Mouse (Mus musculus): ENCODE results near the gene Immt. TPM values are rescaled to one million over a fixed set of nuclear protein-coding genes. Genes with fewer than 3 reads are reported as not detected.
"Not testable (repeated sequence)": the region's sequence is repeated elsewhere in the genome, so short reads cannot be mapped to it uniquely, and the experiment has no call there.

Immt gene
- polyA plus RNA-seq, 1 experiment from 2014 or later, result 231 TPM

DNA sequence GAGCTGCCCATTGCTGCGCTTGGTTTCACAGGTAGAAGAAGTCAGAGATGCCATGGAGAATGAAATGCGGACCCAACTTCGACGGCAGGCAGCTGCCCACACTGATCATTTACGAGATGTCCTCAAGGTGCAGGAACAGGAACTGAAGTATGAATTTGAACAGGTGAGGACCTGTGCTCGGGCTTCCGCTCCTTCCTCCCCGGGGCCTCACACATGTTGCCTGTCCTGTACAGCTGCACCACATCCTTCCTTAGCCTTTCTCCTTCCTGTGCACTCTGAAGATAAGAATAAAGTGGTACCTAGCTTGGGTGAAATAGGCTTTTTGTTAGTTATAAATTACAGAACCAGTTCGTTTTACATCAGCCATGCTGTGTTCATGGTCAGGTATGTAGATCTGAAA, 40.3 kb downstream of the Immt start:
- Histone ChIP-seq H3K4me3 (no peak overlapping the region), H3K36me3 (peaks cover 91% of the 10 kb centered on the region), H3K9me3 (replicated peaks) (no peaks in the 10 kb centered on the region), H3K27ac (no peak overlapping the region), H3K27me3 (ENCODE audit: low read depth, poor library complexity, severe bottlenecking) (no peaks in the 10 kb centered on the region), H3K4me1 (no peaks in the 10 kb centered on the region)
- DNase-seq (ENCODE audit: low spot score), result no peak
- WGBS, result 94% methylated on average over 9 of the region's 9 CpGs

DNA sequence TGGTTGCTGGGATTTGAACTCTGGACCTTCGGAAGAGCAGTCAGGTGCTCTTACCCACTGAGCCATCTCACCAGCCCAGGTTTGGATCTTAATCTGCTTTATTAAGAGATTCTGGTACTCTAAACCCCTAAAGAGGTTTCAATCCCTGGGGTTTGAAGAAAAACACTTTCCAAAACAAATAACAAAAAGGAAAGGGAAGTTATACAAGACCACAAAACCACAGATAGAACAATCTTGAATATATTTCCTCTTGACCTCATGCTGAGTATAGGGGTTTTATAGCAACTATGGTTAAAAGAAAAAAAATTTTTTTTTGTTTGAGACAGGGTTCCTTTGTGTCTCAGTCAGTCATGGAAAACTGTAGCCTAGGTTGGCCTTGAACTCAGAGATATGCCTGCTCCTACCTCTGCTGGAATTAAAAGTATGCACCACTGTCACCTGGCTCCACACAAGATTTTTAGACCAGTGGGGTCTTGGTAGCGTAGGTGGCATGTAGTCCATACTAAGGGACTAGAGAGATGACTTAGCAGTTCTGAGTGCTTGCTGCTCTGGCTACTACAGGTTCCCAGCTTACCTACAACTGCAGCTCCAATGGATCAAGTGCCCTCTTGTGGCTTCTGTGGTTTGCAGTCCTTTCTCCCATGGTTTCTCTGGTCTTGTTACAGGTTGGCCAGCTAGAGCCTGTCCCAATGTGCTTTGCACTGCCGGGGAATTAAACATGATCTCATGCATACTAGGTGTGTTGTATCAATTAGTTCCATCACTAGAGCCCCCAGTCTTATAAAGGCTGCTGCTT, 47.0 kb downstream of the Immt start:
- Histone ChIP-seq H3K27me3 (ENCODE audit: low read depth, poor library complexity, severe bottlenecking) (no peaks in the 10 kb centered on the region), H3K4me1 (no peaks in the 10 kb centered on the region), H3K9me3 (replicated peaks) (no peaks in the 10 kb centered on the region), H3K27ac (no peak overlapping the region), H3K36me3 (peaks cover 93% of the 10 kb centered on the region), H3K4me3 (no peak overlapping the region)
- 98% methylated on average over 3 of the region's 3 CpGs for WGBS
- no peak for DNase-seq (ENCODE audit: low spot score)

DNA sequence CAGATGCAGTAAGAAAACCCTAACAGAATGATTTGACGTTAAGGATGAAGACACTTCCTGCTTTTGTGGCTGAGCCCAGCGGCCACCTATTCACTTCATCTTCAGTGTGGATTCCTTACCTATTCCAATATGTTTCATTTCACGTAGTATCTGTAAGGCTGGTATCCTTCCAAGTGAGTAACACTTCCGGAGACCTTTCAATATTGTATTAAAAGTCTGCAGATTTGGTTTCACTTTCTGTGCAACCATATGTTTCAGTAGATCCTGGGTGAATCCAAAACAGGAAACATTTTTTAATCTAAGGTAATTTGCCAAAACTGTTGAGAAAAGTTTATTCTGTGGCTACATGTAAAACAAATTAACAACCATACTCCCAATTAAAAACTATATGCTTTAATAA, 62.1 kb downstream of the Immt start:
- DNase-seq (ENCODE audit: low spot score), result no peak
- H3K27me3 ChIP-seq (ENCODE audit: low read depth, poor library complexity, severe bottlenecking), result no peaks in the 10 kb centered on the region
- H3K4me1 ChIP-seq, result no peaks in the 10 kb centered on the region
- H3K9me3 ChIP-seq (replicated peaks), result no peaks in the 10 kb centered on the region
- peaks cover 99% of the 10 kb centered on the region for H3K36me3 ChIP-seq
- no peak overlapping the region for H3K27ac ChIP-seq
- no peak overlapping the region for H3K4me3 ChIP-seq
- WGBS, result 93% methylated on average over 4 of the region's 4 CpGs

DNA sequence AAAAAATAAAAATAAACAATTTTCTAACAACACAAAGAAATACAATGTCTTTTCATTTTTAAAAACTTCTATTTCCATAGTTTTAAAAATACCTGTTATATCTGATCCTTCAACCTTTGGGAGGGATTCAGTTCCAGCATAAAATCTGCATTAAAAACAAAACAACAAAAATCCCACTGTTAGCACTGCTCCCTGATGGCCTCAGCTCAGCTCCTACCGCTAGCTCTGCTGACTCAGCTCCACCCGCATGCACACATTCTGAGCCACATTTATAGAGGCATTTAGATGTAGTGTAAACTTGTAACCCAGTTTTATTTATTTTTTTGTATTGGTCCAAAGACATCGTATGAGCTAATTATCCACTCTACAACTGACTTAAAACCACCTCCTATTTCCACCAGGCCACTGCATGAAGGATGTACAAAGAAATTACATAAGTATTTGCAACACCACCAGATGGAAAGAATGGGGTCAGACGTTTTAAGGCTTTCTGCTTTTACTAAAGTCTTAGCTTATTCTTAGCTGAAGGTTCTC, 76.6 kb downstream of the Immt start:
- no peak for DNase-seq (ENCODE audit: low spot score)
- H3K4me1 ChIP-seq, result peaks cover 13% of the 10 kb centered on the region; the same call in 1 of the 2 replicates
- H3K27me3 ChIP-seq (ENCODE audit: low read depth, poor library complexity, severe bottlenecking), result no peaks in the 10 kb centered on the region
- WGBS, result 7% methylated on average over 4 of the region's 4 CpGs
- peaks cover 55% of the 10 kb centered on the region for H3K36me3 ChIP-seq
- peak overlapping the region; percentile 85 for H3K4me3 ChIP-seq
- H3K9me3 ChIP-seq (replicated peaks), result no peaks in the 10 kb centered on the region
- peak overlapping the region; percentile 97 for H3K27ac ChIP-seq

DNA sequence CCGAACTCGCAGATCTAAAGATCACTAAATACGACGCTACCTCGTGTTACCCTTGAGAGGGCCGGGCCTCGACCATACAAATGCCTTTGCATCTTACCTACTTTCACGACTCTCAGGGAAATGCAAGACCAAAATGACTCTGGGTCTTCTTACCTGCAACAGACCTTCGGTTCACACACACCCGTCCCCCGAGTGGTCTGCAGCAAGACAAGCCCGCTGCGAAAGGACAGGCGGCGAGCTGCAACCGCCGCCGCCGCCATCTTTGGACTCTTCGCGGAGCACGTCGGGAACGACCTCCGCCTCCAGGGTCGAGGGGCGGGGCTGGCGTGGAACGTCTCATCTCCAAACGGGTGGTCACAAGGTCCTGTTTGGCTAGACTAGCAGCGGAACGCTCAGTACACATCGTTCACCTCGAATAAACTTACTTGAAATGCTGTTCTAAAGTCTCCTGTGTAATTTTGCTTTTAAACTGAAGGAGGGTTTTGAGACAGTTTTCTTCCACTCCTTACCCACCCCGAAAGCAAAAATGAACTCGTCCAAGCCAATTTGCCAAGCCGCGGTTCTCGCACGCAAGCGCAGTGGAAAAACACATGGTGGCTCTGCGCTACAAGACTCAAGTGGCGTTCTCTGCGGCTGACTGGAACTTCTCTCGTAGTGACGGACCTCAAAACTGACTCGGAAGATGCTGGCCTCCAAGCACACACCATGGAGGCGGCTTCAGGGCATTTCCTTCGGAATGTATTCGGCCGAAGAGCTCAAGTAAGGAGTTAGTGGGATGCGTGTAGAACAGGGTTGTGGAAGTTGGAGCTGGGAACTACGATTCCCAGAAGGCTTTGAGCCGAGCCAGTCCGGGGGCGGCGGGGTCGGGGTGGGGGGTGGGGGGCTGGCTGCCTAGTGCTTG, 77.6 kb downstream of the Immt start, which contains the start of the genes Ptcd3 and Polr1a:
TSS of gene Ptcd3 (minus strand) at position 270 of the 901 bp plus-strand sequence.
TSS of gene Polr1a (plus strand) at position 573 of the 901 bp plus-strand sequence.
- DNase-seq (ENCODE audit: low spot score), result peak; percentile 94
- Histone ChIP-seq H3K4me1 (peaks cover 13% of the 10 kb centered on the region; the same call in 1 of the 2 replicates), H3K27me3 (ENCODE audit: low read depth, poor library complexity, severe bottlenecking) (no peaks in the 10 kb centered on the region), H3K4me3 (peak within 1 kb of the TSS; percentile 85), H3K9me3 (replicated peaks) (no peaks in the 10 kb centered on the region), H3K27ac (peak within 1 kb of the TSS; percentile 97), H3K36me3 (peaks cover 54% of the 10 kb centered on the region)
- under 1% methylated on average over 58 of the region's 58 CpGs for WGBS

DNA sequence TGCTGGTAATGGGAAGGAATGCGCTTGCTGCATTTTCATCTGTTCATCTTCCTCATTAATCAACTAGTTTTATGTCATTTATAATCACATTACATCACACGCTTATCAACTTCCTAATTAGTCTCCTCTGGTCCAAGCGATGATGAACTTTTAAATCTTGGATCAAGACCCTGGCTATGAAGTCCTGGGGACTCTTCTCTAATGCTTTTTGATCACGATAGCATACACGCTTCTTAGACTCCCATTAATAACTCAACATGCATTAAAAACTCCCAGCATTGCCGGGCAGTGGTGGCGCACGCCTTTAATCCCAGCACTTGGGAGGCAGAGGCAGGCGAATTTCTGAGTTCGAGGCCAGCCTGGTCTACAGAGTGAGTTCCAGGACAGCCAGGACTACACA, 78.3 kb downstream of the Immt start:
- peak overlapping the region; percentile 97 for H3K27ac ChIP-seq
- peak overlapping the region; percentile 85 for H3K4me3 ChIP-seq
- DNase-seq (ENCODE audit: low spot score), result no peak
- no peaks in the 10 kb centered on the region for H3K27me3 ChIP-seq (ENCODE audit: low read depth, poor library complexity, severe bottlenecking)
- H3K36me3 ChIP-seq, result peaks cover 54% of the 10 kb centered on the region
- H3K4me1 ChIP-seq, result peaks cover 13% of the 10 kb centered on the region; the same call in 1 of the 2 replicates
- H3K9me3 ChIP-seq (replicated peaks), result no peaks in the 10 kb centered on the region
- 25% methylated on average over 10 of the region's 10 CpGs for whole genome bisulfite sequencing

DNA sequence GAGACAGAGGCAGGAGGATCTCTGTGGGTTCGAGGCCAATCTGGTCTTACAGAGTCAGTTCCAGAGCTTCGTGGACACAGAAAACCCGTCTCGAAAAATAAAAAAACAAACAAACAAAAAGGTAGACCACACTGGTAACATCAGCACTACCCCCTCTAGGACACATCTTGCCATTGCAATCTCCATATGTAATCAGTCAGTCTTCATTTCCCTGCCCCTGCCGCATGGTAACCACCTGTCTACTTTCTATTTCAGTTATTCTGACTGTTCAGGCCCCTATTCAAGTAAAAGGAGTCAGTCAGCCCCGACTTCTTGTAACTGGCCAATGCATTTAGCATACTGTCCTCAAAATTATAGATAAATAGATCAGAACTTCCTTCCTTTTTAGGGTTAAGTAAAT, 78.7 kb downstream of the Immt start:
- 77% methylated on average over 6 of the region's 6 CpGs for WGBS
- peaks cover 13% of the 10 kb centered on the region; the same call in 1 of the 2 replicates for H3K4me1 ChIP-seq
- peak overlapping the region; percentile 85 for H3K4me3 ChIP-seq
- no peaks in the 10 kb centered on the region for H3K9me3 ChIP-seq (replicated peaks)
- H3K27me3 ChIP-seq (ENCODE audit: low read depth, poor library complexity, severe bottlenecking), result no peaks in the 10 kb centered on the region
- H3K36me3 ChIP-seq, result peaks cover 54% of the 10 kb centered on the region
- DNase-seq (ENCODE audit: low spot score), result no peak
- no peak overlapping the region for H3K27ac ChIP-seq

DNA sequence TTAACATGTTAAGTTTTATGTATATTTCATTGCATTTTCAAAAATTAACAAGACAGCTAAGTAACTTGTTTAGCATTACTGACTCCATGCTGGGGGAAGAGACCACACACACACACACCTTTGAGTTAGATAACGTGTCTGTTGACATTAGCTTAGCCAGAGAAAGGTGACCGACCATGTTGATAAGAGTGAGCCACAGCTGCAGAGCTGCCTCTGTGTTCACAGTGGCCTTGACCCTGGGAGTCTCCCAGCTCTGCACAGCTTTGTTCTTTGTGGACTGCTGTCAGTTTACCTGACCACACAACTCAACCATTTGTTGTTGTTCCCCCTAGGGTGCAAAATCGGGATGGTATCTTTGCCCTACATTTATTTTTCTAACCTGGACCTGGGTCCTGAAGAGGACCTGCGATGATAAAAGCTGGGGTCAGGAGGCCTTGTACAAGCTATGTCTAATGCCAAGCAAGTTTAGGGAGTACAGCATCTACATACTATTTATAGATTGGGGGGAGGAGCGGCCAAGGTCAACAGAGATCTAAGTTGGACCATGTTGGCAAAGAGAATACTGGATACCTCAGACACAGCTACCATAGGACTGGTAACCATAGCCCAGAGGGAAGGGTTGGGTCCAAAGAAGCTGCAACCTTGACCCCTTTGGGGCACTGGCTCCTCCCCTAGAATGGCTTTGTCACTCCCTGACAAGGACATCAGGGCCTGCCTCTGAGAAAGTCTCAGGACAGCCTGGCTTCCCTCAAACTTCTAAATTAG, 80.7 kb downstream of the Immt start:
- H3K27me3 ChIP-seq (ENCODE audit: low read depth, poor library complexity, severe bottlenecking), result no peaks in the 10 kb centered on the region
- no peaks in the 10 kb centered on the region for H3K9me3 ChIP-seq (replicated peaks)
- 90% methylated on average over 5 of the region's 5 CpGs for WGBS
- H3K36me3 ChIP-seq, result peaks cover 54% of the 10 kb centered on the region
- no peak overlapping the region for H3K27ac ChIP-seq
- no peak overlapping the region for H3K4me3 ChIP-seq
- H3K4me1 ChIP-seq, result peaks cover 12% of the 10 kb centered on the region; the same call in 1 of the 2 replicates
- DNase-seq (ENCODE audit: low spot score), result no peak

DNA sequence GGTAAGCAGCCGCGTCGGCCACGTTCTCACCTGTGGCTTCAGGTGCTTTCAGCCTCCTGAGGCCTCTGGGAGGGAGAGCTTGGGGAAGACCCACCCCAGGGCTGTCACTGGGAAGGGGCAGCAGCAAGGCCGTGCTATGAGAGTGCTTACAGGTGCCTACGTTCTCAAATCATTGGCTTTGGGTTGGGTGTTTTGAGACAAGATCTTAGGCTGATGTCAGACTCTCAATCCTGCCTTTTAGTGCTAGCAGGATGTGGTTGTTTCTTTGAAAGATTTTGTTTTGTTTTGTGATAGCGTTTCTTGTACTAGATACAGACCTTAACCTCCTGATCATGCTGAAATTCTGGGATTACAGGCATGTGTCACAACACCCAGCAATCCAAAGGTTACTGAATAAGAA, 89.6 kb downstream of the Immt start:
- Histone ChIP-seq H3K36me3 (peaks cover 98% of the 10 kb centered on the region), H3K4me1 (no peaks in the 10 kb centered on the region), H3K27ac (no peak overlapping the region), H3K4me3 (no peak overlapping the region), H3K27me3 (ENCODE audit: low read depth, poor library complexity, severe bottlenecking) (no peaks in the 10 kb centered on the region), H3K9me3 (replicated peaks) (no peaks in the 10 kb centered on the region)
- no peak for DNase-seq (ENCODE audit: low spot score)
- 96% methylated on average over 7 of the region's 7 CpGs for WGBS

DNA sequence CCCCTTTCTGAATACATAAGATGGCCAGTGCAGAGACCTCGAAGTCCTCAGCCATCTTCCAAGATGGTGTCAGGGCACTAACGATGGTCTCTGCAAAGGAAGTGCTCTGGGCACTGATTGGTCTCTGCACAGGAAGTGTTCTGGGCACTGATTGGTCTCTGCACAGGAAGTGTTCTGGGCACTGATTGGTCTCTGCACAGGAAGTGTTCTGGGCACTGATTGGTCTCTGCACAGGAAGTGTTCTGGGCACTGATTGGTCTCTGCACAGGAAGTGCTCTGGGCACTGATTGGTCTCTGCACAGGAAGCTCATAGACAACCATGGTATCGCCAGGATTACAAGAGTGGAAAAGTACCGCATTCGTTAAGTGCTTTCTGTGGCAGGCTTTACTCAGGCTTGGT, 94.1 kb downstream of the Immt start:
- 91% methylated on average over 5 of the region's 5 CpGs for WGBS
- not testable (repeated sequence) for H3K4me1 ChIP-seq; H3K4me3 ChIP-seq; H3K27me3 ChIP-seq (ENCODE audit: low read depth, poor library complexity, severe bottlenecking); DNase-seq (ENCODE audit: low spot score); H3K27ac ChIP-seq; H3K9me3 ChIP-seq (replicated peaks)
- peaks cover 96% of the 10 kb centered on the region for H3K36me3 ChIP-seq

Data from limb, embryonic 10.5 days (tissue).